Mouse (Mus musculus): ENCODE results near the gene Cacna1f.
A peak's percentile ranks its signal among the peaks of the same experiment; 100 is the strongest.

Cacna1f gene

DNA sequence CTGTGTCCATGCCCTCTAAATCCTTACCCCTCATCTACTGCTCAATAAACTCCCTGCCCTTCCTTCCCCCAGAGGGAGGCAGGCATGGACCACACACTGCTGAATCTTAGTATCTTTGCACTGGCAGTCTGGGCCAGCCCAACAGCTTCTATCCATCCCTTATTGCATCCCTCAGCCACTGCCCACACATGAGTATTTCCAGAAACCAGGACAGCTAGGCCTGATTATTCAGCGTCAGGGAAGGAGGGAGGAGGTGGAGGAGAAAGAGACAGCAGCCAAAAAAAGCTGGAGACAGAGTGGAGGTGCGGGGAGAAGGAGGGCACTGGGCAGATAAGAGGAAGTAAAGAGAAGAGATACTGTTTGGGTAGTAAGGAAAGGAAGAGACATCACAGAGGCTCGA is 28.2 kb downstream of the Cacna1f start:
- peak; percentile 26 for DNase-seq

DNA sequence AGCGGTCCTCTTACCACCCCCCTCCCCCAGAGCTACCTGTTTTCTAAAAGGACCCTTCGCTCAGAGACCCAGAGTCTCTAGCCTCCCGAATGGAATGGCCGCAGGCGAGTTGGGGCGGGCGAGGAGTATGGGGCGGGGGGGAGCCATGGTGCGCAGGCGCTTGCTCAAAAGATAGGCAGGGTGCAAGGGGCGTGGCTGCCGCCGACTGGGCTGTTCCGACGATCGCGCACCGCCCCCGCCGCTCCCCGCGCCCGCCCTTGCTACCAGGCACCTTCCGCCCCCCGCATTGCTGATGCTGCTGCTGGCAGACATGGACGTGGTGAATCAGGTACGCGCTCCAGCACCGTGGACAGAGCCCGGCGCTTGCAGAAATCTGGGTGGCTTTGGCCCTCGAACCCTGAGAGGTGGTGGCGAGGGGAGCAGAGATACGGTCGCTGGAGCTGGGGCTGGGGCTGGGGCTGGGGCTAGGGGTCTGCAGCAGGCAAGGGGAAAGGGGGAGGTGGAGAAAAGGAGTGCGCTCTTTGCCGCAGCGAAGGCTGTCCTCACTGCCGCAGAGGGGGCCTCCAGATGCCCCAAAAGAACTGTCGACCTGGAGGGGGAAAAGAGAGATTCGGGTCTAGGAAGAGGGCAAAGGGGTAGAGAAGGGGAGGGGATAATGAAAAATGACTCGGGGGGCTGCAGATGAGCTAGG is 31.7 kb downstream of the Cacna1f start, which contains the start of gene Syp:
TSS of gene Syp (plus strand) at position 71 of the 691 bp plus-strand sequence.
- DNase-seq = peak; percentile 89

GRCm38 (mm10) chrX:7639536-7640325 is 32.8 kb downstream of the Cacna1f start:
- DNase-seq = no peak

- no peak for DNase-seq
Measured at GRCm38 (mm10) chrX:7640785-7641184, 33.9 kb downstream of the Cacna1f start.

- DNase-seq = peak; percentile 68
Measured at GRCm38 (mm10) chrX:7645349-7645748, 38.5 kb downstream of the Cacna1f start.

DNA sequence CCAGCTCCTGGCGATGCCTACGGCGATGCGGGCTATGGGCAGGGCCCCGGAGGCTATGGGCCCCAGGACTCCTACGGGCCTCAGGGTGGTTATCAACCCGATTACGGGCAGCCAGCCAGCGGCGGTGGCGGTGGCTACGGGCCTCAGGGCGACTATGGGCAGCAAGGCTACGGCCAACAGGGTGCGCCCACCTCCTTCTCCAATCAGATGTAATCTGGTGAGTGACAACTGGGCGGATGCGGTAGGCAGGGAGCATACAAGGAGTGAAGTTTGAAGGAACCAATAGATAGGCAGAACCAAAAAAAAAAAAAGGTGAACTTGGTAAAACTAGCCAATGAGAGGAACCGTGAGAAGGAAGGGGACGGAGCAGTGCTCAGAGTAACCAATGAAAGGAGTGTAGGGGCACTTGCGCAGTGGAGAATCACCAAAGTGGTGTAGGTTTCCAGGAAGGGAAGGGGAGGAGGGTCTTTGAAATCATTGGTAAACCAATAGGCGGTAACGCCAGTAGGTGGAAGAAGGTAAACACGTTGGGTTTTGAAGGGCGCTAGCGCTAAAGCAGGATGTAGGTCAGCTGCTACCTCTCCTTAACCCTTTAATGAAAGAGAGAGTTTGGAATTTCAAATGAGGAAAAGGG is 41.9 kb downstream of the Cacna1f start:
- DNase-seq = peak; percentile 91

- DNase-seq = no peak
Measured at GRCm38 (mm10) chrX:7657221-7657639, 50.3 kb downstream of the Cacna1f start, which contains the start of gene Prickle3. Gene Prickle3 (plus strand): TSS chrX:7657260.

DNA sequence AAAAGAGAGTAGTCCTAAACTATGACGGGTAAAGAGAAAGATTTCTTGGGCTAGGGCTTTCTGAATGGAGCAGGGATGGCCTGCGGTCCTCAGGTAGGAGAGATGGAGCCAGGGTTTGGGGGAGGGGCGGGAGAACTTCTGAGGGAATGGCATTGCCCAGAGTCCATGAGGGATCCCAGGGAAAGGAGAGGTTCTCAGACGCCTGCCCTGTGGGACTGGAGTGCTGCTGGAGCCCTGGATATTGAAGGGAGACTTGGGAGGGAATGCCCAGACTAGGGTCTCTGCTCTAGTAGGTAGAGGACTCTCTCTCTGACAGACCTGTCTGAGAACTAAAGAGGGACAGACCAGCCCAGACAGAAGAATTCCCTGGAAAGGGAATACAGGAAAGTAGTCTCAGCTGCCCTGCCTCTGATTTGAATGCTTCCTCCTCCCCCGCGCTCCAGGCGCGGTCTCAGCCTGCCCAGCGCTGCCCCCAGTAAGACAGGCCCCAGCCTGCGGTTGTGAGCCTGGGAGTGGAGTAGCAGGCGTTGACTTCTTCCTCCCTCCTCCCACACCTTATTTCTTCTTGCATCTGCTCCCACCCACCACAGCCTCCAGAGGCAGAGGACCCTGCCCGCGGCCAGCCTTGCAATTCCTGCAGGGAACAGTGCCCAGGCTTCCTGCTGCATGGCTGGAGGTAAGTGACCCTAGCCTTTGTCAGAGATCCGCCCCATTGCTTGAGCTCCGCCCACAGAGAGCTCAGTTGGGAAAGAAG is 51.3 kb downstream of the Cacna1f start:
- DNase-seq = no peak

GRCm38 (mm10) chrX:7658785-7659589 is 52.1 kb downstream of the Cacna1f start:
- DNase-seq = no peak

DNA sequence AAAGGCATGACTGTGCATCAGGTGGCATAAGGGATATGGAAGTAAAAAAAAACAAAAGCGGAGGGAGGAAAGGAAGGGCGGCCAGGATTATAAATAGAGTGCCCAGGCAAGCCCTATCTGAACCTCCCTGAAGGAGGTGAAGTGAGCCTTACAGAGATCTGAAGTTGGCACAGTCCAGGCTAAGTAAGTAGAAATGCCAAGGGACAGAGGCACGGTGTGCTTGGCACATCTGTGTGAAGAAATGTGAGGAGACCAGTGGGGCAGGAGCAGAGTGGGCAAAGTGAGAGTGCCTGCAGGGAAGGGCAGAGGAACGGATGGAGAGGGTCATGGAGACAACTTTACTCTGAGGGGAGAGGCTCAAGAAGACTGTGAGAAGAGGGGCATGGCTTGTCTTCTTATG is 54.2 kb downstream of the Cacna1f start:
- no peak for DNase-seq

DNA sequence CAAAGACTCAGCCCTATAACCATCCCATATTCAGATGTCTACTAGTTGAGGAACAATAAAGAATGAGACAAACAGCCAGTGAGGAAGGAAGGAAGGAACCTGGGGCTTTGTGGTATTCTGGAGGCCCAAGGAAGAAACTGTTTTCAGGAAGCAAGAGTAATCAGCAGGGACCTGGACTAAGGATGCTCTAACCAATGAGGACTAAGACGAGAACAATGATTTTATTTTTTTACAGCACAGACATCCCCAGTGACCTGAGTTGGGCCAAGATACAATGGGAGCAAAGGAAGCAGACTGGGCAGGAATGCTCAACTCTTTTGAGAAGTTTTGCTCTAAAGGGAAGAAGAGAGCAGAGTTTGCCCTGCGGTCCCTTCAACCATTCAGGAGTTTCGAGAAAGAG is 56.1 kb downstream of the Cacna1f start:
- no peak for DNase-seq

DNA sequence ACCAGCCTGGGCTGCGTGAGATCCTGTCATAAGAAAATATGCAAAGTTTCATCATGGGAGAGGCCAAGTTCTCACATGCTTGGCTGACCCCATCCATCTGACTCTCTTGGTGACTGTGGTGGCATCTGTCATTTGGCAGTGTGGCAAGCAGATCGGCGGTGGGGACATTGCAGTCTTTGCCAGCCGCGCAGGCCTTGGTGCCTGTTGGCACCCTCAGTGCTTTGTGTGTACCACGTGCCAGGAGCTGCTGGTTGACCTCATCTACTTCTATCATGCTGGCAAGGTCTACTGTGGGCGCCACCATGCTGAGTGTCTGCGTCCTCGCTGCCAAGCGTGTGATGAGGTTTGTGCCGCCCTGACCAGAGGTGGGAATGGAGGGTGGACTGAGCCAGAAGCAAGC is 57.9 kb downstream of the Cacna1f start:
- no peak for DNase-seq

- DNase-seq = no peak
Measured at GRCm38 (mm10) chrX:7665739-7666502, 59.0 kb downstream of the Cacna1f start.

DNA sequence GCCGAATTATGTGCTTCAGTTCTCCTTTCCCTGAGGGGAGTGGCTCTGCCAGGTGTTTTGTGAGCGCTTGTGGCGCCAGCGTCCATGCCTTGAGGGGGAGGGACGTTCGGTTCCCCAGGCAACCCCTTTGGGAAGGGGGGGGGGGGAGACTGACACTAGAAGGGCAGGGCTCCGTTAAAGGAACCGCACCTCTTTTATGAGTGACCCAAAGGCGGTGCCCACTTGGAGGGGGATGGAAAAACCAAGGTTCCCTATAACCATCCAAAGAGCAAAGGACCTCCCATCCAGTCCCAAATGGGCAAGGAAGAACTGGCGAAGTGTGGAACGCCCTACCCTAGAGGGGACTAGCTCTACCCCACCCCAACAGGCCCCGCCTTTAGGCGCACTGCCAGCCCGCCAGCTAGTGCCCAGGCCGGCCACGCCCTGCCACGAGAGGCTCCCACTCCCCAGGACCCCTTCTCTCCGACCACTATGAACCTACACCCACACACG is 63.6 kb downstream of the Cacna1f start:
- no peak for DNase-seq

DNA sequence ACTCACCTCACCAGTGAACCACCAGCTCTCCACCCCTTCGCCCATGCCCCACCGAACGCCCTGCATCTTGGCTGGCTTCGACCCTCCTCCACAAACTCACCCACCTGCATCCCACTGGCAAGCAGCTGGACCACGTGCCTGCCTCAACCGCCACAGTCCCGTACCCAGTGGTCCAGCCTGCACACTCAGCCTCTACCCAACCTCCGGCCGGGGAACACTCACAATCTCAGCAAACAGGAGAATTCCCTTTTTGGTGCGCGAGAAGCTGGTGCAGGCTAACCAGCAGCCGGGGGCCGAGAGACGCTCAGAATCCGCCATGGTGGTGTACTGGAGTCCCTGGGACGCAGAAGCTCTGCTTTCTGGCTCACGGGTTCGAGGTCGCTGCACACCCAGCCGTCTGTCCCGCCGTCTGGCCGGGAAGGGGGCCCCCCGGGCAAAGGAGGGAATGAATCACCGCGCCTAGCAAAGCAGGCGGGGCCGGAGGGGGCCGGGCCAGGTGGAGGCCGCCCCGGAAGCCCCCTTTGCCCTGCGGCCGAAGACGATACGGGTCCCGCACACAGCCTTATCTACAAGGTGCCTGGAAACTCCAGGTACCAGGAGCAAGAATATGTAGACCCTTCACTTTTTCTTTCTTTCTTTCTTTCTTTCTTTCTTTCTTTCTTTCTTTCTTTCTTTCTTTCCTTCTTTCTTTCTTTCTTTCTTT is 64.2 kb downstream of the Cacna1f start, which contains the start of gene Plp2:
TSS of gene Plp2 (minus strand) at position 470 of the 703 bp plus-strand sequence.
- DNase-seq = no peak

DNA sequence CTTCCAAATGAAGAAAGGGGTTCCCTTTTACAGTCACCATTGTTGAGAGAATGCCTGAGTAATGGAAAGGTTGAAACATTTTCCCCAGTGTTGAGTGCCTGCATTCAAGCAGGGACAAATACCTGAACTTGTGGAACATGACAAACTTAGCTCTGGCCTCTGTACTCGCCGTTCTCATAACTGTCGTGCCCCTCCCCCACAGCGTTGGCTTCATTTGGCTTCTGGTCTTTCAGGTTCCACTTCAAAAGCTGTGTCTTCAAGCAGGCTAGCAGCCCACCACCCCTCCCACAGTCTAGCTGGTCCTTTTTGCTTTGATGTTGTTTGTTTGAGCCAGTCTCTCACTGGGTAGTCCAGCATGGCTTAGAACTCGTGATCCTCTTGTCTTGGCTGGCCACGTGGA is 65.9 kb downstream of the Cacna1f start:
- DNase-seq = no peak

DNA sequence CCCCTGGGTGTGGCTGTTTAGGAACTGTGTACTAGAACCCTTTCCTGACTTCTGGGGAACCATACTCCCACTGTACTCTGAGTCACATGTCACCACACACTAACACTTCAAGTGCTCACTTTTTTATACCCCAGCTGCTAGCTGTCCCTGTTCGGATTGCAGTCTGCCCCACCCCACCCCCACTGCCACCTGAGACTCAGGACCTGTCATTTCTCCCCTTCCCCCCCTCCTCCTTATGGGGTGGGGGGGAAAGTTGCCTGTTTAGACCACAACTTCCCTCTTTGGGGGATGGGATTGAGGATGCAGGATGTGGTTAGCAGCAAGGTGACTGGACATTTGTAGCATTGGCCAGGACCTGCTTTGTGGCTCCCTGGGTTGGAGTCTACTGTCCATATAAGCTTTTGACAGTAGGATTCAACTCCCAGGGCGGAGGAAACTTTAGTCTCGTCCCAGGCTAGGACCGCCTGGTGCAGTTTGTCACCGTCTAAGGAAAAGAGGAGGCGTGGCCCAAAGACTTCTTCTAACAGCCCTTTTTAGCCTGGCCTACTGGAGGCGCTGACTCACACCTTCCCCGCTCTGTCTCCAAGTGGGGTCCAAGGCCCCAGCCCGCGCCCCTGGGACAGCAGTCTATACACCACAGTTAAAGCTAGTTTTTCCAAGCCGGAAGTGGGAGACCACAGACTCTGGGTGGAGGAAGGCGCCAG is 66.8 kb downstream of the Cacna1f start:
- no peak for DNase-seq

DNA sequence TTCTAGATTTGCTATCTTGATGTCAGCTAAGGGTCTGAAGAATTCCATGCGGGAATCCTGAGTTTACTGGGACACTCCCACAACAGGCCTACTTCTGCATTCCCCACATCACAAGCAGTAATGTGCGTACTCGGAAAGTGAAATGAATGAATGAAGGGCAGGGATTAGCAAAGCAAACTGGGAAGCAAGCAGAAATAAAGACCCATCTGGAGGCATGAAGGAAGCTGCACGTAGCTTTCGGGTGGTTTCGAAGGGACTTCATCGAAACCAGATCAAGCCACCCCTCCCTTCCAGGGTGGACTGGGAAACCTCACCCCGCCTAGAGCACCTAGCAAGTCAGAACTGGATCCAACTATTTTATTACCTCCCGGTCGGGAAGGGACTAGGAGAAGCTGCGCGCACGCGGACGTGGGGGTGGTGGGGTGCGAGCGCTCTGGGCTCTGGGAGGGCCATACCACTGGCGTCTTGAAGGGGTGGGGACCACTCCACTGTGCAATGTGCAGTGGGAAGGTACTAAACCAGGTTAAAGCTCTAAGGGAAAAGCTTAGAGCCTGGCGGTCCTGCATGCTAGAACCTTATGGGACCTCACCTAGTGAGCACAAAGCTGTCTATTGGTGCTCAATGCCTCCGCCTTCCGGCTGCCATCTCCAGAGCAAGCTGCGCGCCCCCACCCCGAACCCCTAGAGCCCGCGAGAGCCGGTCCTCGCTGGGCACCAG is 67.6 kb downstream of the Cacna1f start:
- DNase-seq = no peak

GRCm38 (mm10) chrX:7675001-7675380 is 68.1 kb downstream of the Cacna1f start:
- no peak for DNase-seq
